Mouse (Mus musculus) forebrain, embryonic 15.5 days (tissue): ENCODE data around the gene Tmc4. TPM values are rescaled to one million over a fixed set of nuclear protein-coding genes. Genes with fewer than 3 reads are reported as not detected.

Experiments
- ATAC-seq: fragments of 200-750 bp; cut with Nextera tagmentation; replicated peaks from 2 replicates; pipeline ENCODE4 v1.8.0; 2017; ENCODE audit warnings: mild to moderate bottlenecking, moderate TSS enrichment, moderate library complexity
- H3K27ac ChIP-seq: fragments of 300-500 bp; sonication (generic); replicated peaks from 2 replicates; pipeline ENCODE4 v1.5.1; 2015; ENCODE audit warnings: mild to moderate bottlenecking, inconsistent platforms
- H3K27me3 ChIP-seq: fragments of 300-500 bp; sonication (generic); 2 replicates; pipeline ENCODE4 v1.6.1; 2015; ENCODE audit warnings: inconsistent platforms
- H3K36me3 ChIP-seq: fragments of 300-500 bp; sonication (generic); 2 replicates; pipeline ENCODE4 v1.6.1; 2015; ENCODE audit warnings: mild to moderate bottlenecking, inconsistent platforms
- H3K4me1 ChIP-seq: fragments of 300-500 bp; sonication (generic); 2 replicates; pipeline ENCODE4 v1.6.1; 2015; ENCODE audit warnings: inconsistent platforms
- H3K4me2 ChIP-seq: fragments of 300-500 bp; sonication (generic); replicated peaks from 2 replicates; pipeline ENCODE4 v1.6.1; 2015; ENCODE audit warnings: mild to moderate bottlenecking, inconsistent platforms
- H3K4me3 ChIP-seq: fragments of 300-500 bp; sonication (generic); 2 replicates; pipeline ENCODE4 v1.5.1; 2015; ENCODE audit warnings: mild to moderate bottlenecking, inconsistent platforms
- H3K9ac ChIP-seq: fragments of 300-500 bp; sonication (generic); replicated peaks from 2 replicates; pipeline ENCODE4 v1.6.1; 2015; ENCODE audit warnings: mild to moderate bottlenecking, inconsistent platforms
- H3K9me3 ChIP-seq: fragments of 300-500 bp; sonication (generic); 2 replicates; pipeline ENCODE4 v1.6.1; 2016; ENCODE audit warnings: inconsistent platforms
- WGBS: fragments of 180-500 bp; shearing (Covaris S2); methylation state at CpG from one replicate; pipeline ENCODE4 v1.1.7; 2015; ENCODE audit warnings: mixed read lengths; 5-methylcytosine and 5-hydroxymethylcytosine counted together
- polyA plus RNA-seq: library from polyadenylated mRNA; unstranded; fragments of >200 nt; fragmentation: Nextera tagmentation; extraction: Ambion mirVana; gene quantifications from 2 replicates; pipeline ENCODE4 v1.2.1, GENCODE M21; 2015

The Tmc4 gene
- polyA plus RNA-seq, 1 experiment from 2014 or later = 3.1 TPM

- peak overlapping the region; percentile 93 for H3K9ac ChIP-seq
- peaks cover 20% of the 10 kb centered on the region for H3K36me3 ChIP-seq
- H3K4me2 ChIP-seq = peak overlapping the region; percentile 76
- peak overlapping the region; percentile 74 for H3K4me3 ChIP-seq
- 0 out of 2 replicates have a peak overlapping the region, but pooled peaks have one; percentile 98 for H3K27ac ChIP-seq
- no peak for ATAC-seq
- no peaks in the 10 kb centered on the region for H3K27me3 ChIP-seq
- peaks cover 40% of the 10 kb centered on the region for H3K4me1 ChIP-seq
- H3K9me3 ChIP-seq = no peaks in the 10 kb centered on the region
- WGBS = 72% methylated on average over 4 of the region's 4 CpGs
These were observed 30.7 kb downstream of the Tmc4 start for GRCm38 (mm10) chr7:3646641-3647040.

- H3K9me3 ChIP-seq = no peaks in the 10 kb centered on the region
- H3K27ac ChIP-seq = peak overlapping the region; percentile 98
- peak overlapping the region; percentile 76 for H3K4me2 ChIP-seq
These were observed 31.2 kb downstream of the Tmc4 start for GRCm38 (mm10) chr7:3646188-3646587.

GRCm38 (mm10) chr7:3645488-3646025 is 31.8 kb downstream of the Tmc4 start:
- WGBS = under 1% methylated on average over 46 of the region's 58 CpGs
- Histone ChIP-seq H3K4me3 (peak overlapping the region; percentile 74), H3K4me1 (peaks cover 40% of the 10 kb centered on the region), H3K36me3 (peaks cover 18% of the 10 kb centered on the region; the same call in 1 of the 2 replicates), H3K27me3 (no peaks in the 10 kb centered on the region), H3K4me2 (peak overlapping the region; percentile 76), H3K9ac (peak overlapping the region; percentile 93), H3K9me3 (no peaks in the 10 kb centered on the region), H3K27ac (peak overlapping the region; percentile 98)
- ATAC-seq = peak; percentile 12

More at GRCm38 (mm10) chr7:3646188-3646587, 31.2 kb downstream of the Tmc4 start:
- Histone ChIP-seq H3K4me3 (peak overlapping the region; percentile 74), H3K36me3 (peaks cover 19% of the 10 kb centered on the region), H3K4me1 (peaks cover 40% of the 10 kb centered on the region), H3K27me3 (no peaks in the 10 kb centered on the region), H3K9ac (peak overlapping the region; percentile 93)
- ATAC-seq = no peak
- WGBS = 20% methylated on average over 9 of the region's 9 CpGs

GRCm38 (mm10) chr7:3644672-3645487 is 32.5 kb downstream of the Tmc4 start, which contains the start of gene Cnot3:
Gene Cnot3, plus strand, starts transcription at chr7:3645268.
- WGBS = under 1% methylated on average over 58 of the region's 58 CpGs
- peaks cover 40% of the 10 kb centered on the region for H3K4me1 ChIP-seq
- ATAC-seq = peak; percentile 98

DNA sequence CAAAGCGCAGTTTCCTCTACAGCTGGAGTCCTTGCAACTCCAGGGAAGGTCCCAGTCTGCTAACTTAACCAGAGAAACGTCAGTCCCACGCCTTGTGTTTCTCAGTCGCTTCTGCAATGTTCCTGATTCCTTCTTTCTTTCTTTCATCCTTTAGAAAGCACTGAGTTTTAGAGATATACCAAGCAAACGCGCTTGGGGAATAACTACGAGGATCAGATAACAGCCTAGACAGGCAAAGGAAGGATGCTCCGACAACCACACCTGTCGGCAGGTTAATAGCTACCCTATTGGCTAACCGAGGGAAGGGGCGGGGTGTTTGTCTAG is 33.0 kb downstream of the Tmc4 start:
- H3K9ac ChIP-seq = peak overlapping the region; percentile 27; the same call in 1 of the 2 replicates

More at GRCm38 (mm10) chr7:3644672-3645487, 32.5 kb downstream of the Tmc4 start, which contains the start of gene Cnot3:
- H3K4me2 ChIP-seq = peak within 1 kb of the TSS; percentile 76
- H3K9me3 ChIP-seq = no peaks in the 10 kb centered on the region
- H3K27ac ChIP-seq = peak within 1 kb of the TSS; percentile 98
- H3K4me3 ChIP-seq = peak within 1 kb of the TSS; percentile 74
- no peaks in the 10 kb centered on the region for H3K27me3 ChIP-seq
- H3K9ac ChIP-seq = peak within 1 kb of the TSS; percentile 93
- peaks cover 18% of the 10 kb centered on the region for H3K36me3 ChIP-seq

DNA sequence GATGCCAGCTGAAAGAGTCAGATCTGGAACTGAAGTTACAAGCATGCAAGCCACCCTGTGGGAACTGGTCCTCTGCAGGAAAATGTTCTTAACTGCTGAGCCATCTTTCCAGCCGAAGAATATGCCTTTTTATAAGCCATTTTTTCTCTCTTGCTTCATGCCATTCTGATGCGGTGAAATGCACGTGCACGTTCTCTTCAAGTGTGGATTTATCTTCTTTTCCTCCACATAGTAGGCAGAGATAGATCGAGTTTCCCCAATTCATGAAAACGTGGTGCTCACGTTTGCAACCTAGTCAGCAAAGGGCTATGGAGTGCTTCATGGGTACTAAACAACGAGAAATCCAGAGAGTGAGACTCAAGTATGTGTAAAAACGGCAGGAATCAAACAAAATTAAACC is 33.5 kb downstream of the Tmc4 start:
- no peak for ATAC-seq
- 0 out of 2 replicates have a peak overlapping the region, but pooled peaks have one; percentile 27 for H3K9ac ChIP-seq

More for the DNA sequence above, 33.0 kb downstream of the Tmc4 start:
- Histone ChIP-seq H3K9me3 (no peaks in the 10 kb centered on the region), H3K27me3 (no peaks in the 10 kb centered on the region), H3K36me3 (peaks cover 21% of the 10 kb centered on the region), H3K4me3 (peak overlapping the region; percentile 74), H3K4me1 (peaks cover 40% of the 10 kb centered on the region), H3K27ac (peak overlapping the region; percentile 73), H3K4me2 (peak overlapping the region; percentile 71)
- WGBS = under 1% methylated on average over 11 of the region's 11 CpGs
- ATAC-seq = peak; percentile 0; the same call in 1 of the 2 replicates

GRCm38 (mm10) chr7:3643412-3643811 is 33.9 kb downstream of the Tmc4 start:
- peaks cover 28% of the 10 kb centered on the region for H3K36me3 ChIP-seq
- no peak overlapping the region for H3K9ac ChIP-seq
- H3K4me2 ChIP-seq = no peak overlapping the region
- H3K27ac ChIP-seq = no peak overlapping the region
- H3K27me3 ChIP-seq = no peaks in the 10 kb centered on the region
- no peaks in the 10 kb centered on the region for H3K9me3 ChIP-seq
- no peak overlapping the region for H3K4me3 ChIP-seq
- no peak for ATAC-seq
- H3K4me1 ChIP-seq = peaks cover 31% of the 10 kb centered on the region
- 75% methylated on average over 5 of the region's 5 CpGs for WGBS

More for the DNA sequence above, 33.5 kb downstream of the Tmc4 start:
- peak overlapping the region; percentile 74 for H3K4me3 ChIP-seq
- H3K27ac ChIP-seq = no peak overlapping the region
- H3K4me1 ChIP-seq = peaks cover 35% of the 10 kb centered on the region
- no peaks in the 10 kb centered on the region for H3K27me3 ChIP-seq
- H3K36me3 ChIP-seq = peaks cover 24% of the 10 kb centered on the region
- H3K4me2 ChIP-seq = peak overlapping the region; percentile 71
- no peaks in the 10 kb centered on the region for H3K9me3 ChIP-seq
- WGBS = 21% methylated on average over 9 of the region's 9 CpGs

- Histone ChIP-seq H3K4me2 (peak overlapping the region; percentile 97), H3K36me3 (peaks cover 23% of the 10 kb centered on the region), H3K9ac (peak overlapping the region; percentile 82), H3K27ac (no peak overlapping the region), H3K4me3 (peak overlapping the region; percentile 88), H3K4me1 (peaks cover 30% of the 10 kb centered on the region), H3K27me3 (no peaks in the 10 kb centered on the region), H3K9me3 (no peaks in the 10 kb centered on the region)
- ATAC-seq = 0 out of 2 replicates have a peak, but pooled peaks have one; percentile 7
- 60% methylated on average over 3 of the region's 3 CpGs for WGBS
These were observed 46.9 kb downstream of the Tmc4 start for GRCm38 (mm10) chr7:3630478-3630815.

- Histone ChIP-seq H3K9ac (peak within 1 kb of the TSS; percentile 82), H3K4me2 (peak within 1 kb of the TSS; percentile 97), H3K27me3 (no peaks in the 10 kb centered on the region), H3K27ac (peak within 1 kb of the TSS; percentile 86), H3K36me3 (peaks cover 18% of the 10 kb centered on the region), H3K4me1 (peaks cover 30% of the 10 kb centered on the region), H3K9me3 (no peaks in the 10 kb centered on the region), H3K4me3 (peak within 1 kb of the TSS; percentile 88)
- peak; percentile 90 for ATAC-seq
- 1% methylated on average over 47 of the region's 47 CpGs for WGBS
These were observed 47.5 kb downstream of the Tmc4 start, which contains the start of the genes Tfpt and Prpf31 for GRCm38 (mm10) chr7:3629543-3630477. Gene Tfpt, minus strand, starts transcription at chr7:3629929. Gene Prpf31, plus strand, starts transcription at chr7:3629985.

DNA sequence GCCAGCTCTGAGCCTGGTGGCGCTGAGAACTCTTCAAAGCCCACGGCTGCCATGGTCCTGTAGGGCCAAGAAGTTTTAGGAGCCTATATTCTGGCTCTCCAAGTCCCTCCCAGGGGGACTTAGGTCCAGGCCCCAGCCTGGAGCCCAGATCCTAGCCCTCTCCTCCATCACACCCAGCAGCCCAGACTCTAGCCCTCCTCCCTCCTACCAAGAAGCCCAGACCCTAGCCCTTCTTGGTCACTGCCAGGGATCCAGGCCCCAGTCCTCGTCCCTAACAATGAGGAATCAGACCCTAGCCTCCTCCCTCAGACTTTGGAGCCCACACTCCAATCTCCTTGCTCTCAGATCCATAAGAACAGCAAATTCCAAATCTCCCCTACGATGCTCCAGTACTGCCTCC is 48.3 kb downstream of the Tmc4 start:
- Histone ChIP-seq H3K4me2 (peak overlapping the region; percentile 97), H3K4me1 (peaks cover 30% of the 10 kb centered on the region), H3K4me3 (peak overlapping the region; percentile 88), H3K27me3 (no peaks in the 10 kb centered on the region), H3K9me3 (no peaks in the 10 kb centered on the region), H3K36me3 (peaks cover 18% of the 10 kb centered on the region), H3K9ac (peak overlapping the region; percentile 82), H3K27ac (peak overlapping the region; percentile 86)
- ATAC-seq = peak; percentile 60
- 33% methylated on average over 4 of the region's 4 CpGs for WGBS

- Histone ChIP-seq H3K36me3 (peaks cover 15% of the 10 kb centered on the region), H3K9me3 (no peaks in the 10 kb centered on the region), H3K4me2 (peak within 1 kb of the TSS; percentile 73), H3K27ac (peak within 1 kb of the TSS; percentile 50), H3K27me3 (no peaks in the 10 kb centered on the region), H3K4me3 (peak within 1 kb of the TSS; percentile 62), H3K4me1 (peaks cover 14% of the 10 kb centered on the region), H3K9ac (peak within 1 kb of the TSS; percentile 74)
- ATAC-seq = peak; percentile 98
- WGBS = under 1% methylated on average over 32 of the region's 32 CpGs
These were observed 59.9 kb downstream of the Tmc4 start, which contains the start of gene Ndufa3 for GRCm38 (mm10) chr7:3617242-3617995. Gene Ndufa3, plus strand, starts transcription at chr7:3617373.
